Mouse (Mus musculus): ENCODE measurements around the gene Trpm5.

Gene Trpm5

GRCm38 (mm10) chr7:143037306-143037705 lies 57.1 kb downstream of the Trpm5 start:
- 93% methylated on average over 4 of the region's 4 CpGs for WGBS

- 96% methylated on average over 3 of the region's 3 CpGs for WGBS
These were observed 57.7 kb downstream of the Trpm5 start for GRCm38 (mm10) chr7:143036787-143037186.

GRCm38 (mm10) chr7:143034519-143035450 lies 59.7 kb downstream of the Trpm5 start:
- 92% methylated on average over 8 of the region's 8 CpGs for WGBS

GRCm38 (mm10) chr7:143034112-143034511 lies 60.3 kb downstream of the Trpm5 start:
- 83% methylated on average over 2 of the region's 2 CpGs for WGBS

- 64% methylated on average over 4 of the region's 4 CpGs for WGBS
These were observed 60.9 kb downstream of the Trpm5 start for GRCm38 (mm10) chr7:143033581-143033980.

GRCm38 (mm10) chr7:143031816-143032215 lies 62.6 kb downstream of the Trpm5 start:
- 63% methylated on average over 1 of the region's 1 CpGs for WGBS

- WGBS = 92% methylated on average over 4 of the region's 4 CpGs
These were observed 67.2 kb downstream of the Trpm5 start for GRCm38 (mm10) chr7:143027196-143027595.

GRCm38 (mm10) chr7:143025496-143025895 lies 68.9 kb downstream of the Trpm5 start:
- WGBS = 80% methylated on average over 3 of the region's 3 CpGs

GRCm38 (mm10) chr7:143024293-143024692 lies 70.1 kb downstream of the Trpm5 start:
- 97% methylated on average over 1 of the region's 1 CpGs for WGBS

- WGBS = 95% methylated on average over 2 of the region's 2 CpGs
These were observed 70.9 kb downstream of the Trpm5 start for GRCm38 (mm10) chr7:143023499-143023898.

GRCm38 (mm10) chr7:143021356-143022164 lies 72.9 kb downstream of the Trpm5 start:
- WGBS = 70% methylated on average over 5 of the region's 5 CpGs

- 79% methylated on average over 3 of the region's 3 CpGs for WGBS
These were observed 73.7 kb downstream of the Trpm5 start for GRCm38 (mm10) chr7:143020764-143021163.
